8 mouse cellular contexts compared by ENCODE assay signal in the genomic region with DNA sequence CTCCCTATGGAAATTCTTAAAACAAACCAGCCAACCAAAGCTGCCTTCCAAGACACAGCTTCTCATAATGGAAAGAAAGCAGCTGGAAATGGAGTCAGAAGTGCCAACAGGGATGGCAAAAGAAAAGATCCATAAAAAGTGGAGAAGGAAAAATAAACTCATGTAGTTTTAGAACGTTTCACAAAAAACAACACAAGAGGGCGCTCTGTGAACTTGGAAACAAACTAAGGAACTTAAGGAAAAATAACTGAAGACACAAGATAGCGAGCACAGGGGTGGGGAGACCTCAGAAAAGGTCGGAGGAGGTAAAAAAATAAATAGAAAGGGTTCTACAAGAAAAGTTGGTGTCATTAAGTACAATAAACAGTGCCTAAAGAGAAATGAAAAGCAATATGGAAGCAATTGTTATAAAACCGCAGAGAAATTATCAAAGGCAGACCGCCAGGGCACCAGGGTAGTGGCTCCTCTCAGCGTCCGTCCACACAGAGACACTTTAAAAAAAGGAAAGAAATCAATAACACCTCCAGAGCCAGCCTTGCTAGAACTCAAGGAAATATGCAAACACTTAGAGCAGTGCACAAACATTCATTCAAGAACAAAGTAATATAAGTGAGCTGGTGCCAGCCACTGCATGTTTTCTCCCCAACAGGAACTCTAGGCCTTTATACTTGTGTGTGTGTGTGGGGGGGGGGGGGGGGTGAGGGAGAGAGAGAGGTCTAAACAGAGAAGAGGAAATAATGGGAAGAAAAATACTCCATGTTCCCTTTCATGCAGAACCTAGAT. TPM values are rescaled to one million over a fixed set of nuclear protein-coding genes. Genes with fewer than 3 reads are reported as not detected.
DNase-seq lines count a peak whose midpoint lies in the region; ATAC-seq lines count a peak whose summit lies in the region.

No protein-coding gene starts in this region.

- no peaks in the 10 kb centered on the region for H3K9me3 ChIP-seq in kidney, embryonic 14.5 days (ENCODE audit: control insufficient read depth, low read length)
- H3K9me3 ChIP-seq in stomach, embryonic 16.5 days (replicated peaks; ENCODE audit: control insufficient read depth, low read length), result no peaks in the 10 kb centered on the region
- no peaks in the 10 kb centered on the region for H3K9me3 ChIP-seq in midbrain, embryonic 10.5 days (replicated peaks)

- WGBS in kidney, embryonic 14.5 days, result 50% methylated on average over 8 of the region's 8 CpGs
- WGBS in stomach, embryonic 16.5 days, result 36% methylated on average over 8 of the region's 8 CpGs
- 53% methylated on average over 8 of the region's 8 CpGs for WGBS in midbrain, embryonic 10.5 days

- no peaks in the 10 kb centered on the region for H3K36me3 ChIP-seq in kidney, embryonic 14.5 days (ENCODE audit: control insufficient read depth, insufficient read depth, low read length)
- H3K36me3 ChIP-seq in stomach, embryonic 16.5 days (ENCODE audit: control insufficient read depth, insufficient read depth, low read length), result no peaks in the 10 kb centered on the region
- no peaks in the 10 kb centered on the region for H3K36me3 ChIP-seq in midbrain, embryonic 10.5 days

- no peak overlapping the region for H3K4me3 ChIP-seq in kidney, embryonic 14.5 days (ENCODE audit: low read length)
- H3K4me3 ChIP-seq in stomach, embryonic 16.5 days (replicated peaks; ENCODE audit: low read length), result no peak overlapping the region
- H3K4me3 ChIP-seq in midbrain, embryonic 10.5 days, result no peak overlapping the region

- no peak overlapping the region for H3K27ac ChIP-seq in kidney, embryonic 14.5 days (ENCODE audit: low read depth, low read length)
- H3K27ac ChIP-seq in stomach, embryonic 16.5 days (ENCODE audit: low read length), result peak overlapping the region; percentile 66; the same call in 1 of the 2 replicates
- H3K27ac ChIP-seq in midbrain, embryonic 10.5 days (replicated peaks), result no peak overlapping the region

- no peak overlapping the region for H3K9ac ChIP-seq in kidney, embryonic 14.5 days (ENCODE audit: low read depth, low read length)
- no peak overlapping the region for H3K9ac ChIP-seq in stomach, embryonic 16.5 days (ENCODE audit: low read length)

- DNase-seq in kidney, adult 8-10 months, result peak; percentile 20 to 29
- peak; percentile 18 for DNase-seq in thymus, postnatal 14 days
- DNase-seq in thymus, postnatal 36 days, result no peak
- peak; percentile 31 for DNase-seq in embryo, embryonic 11.5 days (ENCODE audit: low read depth, low spot score)
- DNase-seq in midbrain, embryonic 10.5 days (ENCODE audit: low spot score), result no peak

- peaks cover 5% of the 10 kb centered on the region; the same call in 1 of the 2 replicates for H3K4me1 ChIP-seq in kidney, embryonic 14.5 days (ENCODE audit: control insufficient read depth, insufficient read depth, low read length)
- peaks cover 10% of the 10 kb centered on the region; the same call in 1 of the 2 replicates for H3K4me1 ChIP-seq in stomach, embryonic 16.5 days (ENCODE audit: control insufficient read depth, insufficient read depth, low read length)
- H3K4me1 ChIP-seq in midbrain, embryonic 10.5 days, result peaks cover 14% of the 10 kb centered on the region

- H3K27me3 ChIP-seq in kidney, embryonic 14.5 days (ENCODE audit: control insufficient read depth, insufficient read depth, low read length), result no peaks in the 10 kb centered on the region
- no peaks in the 10 kb centered on the region for H3K27me3 ChIP-seq in stomach, embryonic 16.5 days (ENCODE audit: control insufficient read depth, insufficient read depth, low read length)
- H3K27me3 ChIP-seq in midbrain, embryonic 10.5 days (ENCODE audit: low read depth, poor library complexity, severe bottlenecking), result no peaks in the 10 kb centered on the region

- no peak overlapping the region for H3K4me2 ChIP-seq in kidney, embryonic 14.5 days (replicated peaks; ENCODE audit: low read depth, low read length)
- no peak overlapping the region for H3K4me2 ChIP-seq in stomach, embryonic 16.5 days (ENCODE audit: low read depth, low read length)

- ATAC-seq in kidney, embryonic 14.5 days (ENCODE audit: low FRiP score, low TSS enrichment), result no peak
- ATAC-seq in stomach, embryonic 16.5 days (ENCODE audit: insufficient read depth, low FRiP score), result no peak
- ATAC-seq in erythroblast, adult 5-6 weeks (replicated peaks; ENCODE audit: low FRiP score, poor library complexity, severe bottlenecking), result no peak

RNA-seq across cellular contexts. Expression of gene Slmap, which starts 48.1 kb away (rescaled TPM):
- 19.5 and 26.8 TPM in 2 replicates for polyA plus RNA-seq in kidney, embryonic 14.5 days (2014; fragmentation: Nextera tagmentation; extraction: Ambion mirVana)
- polyA plus RNA-seq in stomach, embryonic 16.5 days (2015; fragmentation: Nextera tagmentation; extraction: Ambion mirVana), result 59.1 and 60.6 TPM in 2 replicates
- 22.1 and 33.0 TPM in 2 replicates for total RNA-seq in erythroblast, adult 5-6 weeks (2015; ENCODE audit: low replicate concordance)
- 27.9 and 42.7 TPM in 2 replicates for total RNA-seq in erythroblast, adult 5-6 weeks (2017; ENCODE audit: low replicate concordance)
- polyA plus RNA-seq in midbrain, embryonic 10.5 days (2016; fragmentation: Nextera tagmentation; extraction: Ambion mirVana), result 13.8 and 14.3 TPM in 2 replicates

Comparison
In these comparisons a context has a peak if more than half of its experiments do, and no peak if none do; other contexts are left out.
1. DNase-seq: peak in kidney, adult 8-10 months (2 of 2), thymus, postnatal 14 days (single experiment) and embryo, embryonic 11.5 days (single experiment); none in thymus, postnatal 36 days (0 of 2) and midbrain, embryonic 10.5 days (single experiment).